Mouse (Mus musculus): ENCODE measurements at regions not wholly inside any gene's neighbourhood (a gene's known extent, or its start where the extent isn't known, plus 50 kb on each side); places are given as distances from the start of the nearest gene placed in this dataset.

DNA sequence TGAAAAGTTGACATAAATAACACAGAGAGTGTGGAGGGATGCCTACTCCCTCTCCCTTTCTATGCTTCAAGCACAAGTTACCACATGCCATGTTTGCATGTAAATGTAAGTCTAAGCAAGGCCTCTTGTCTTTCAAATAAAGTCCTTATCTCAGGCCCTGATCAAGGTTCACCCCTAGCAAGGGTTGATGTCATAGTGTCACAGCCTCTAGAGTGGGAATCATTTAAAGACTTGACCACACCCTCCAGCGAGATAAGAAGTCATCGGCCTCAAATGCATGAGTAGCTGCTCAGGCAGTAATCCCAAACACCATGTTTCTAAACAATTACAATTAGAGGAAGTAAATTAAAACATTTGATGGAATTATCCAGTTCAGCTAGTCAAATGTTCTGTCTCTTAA lies 280.5 kb upstream of the Nr3c2 start:
- DNase-seq (ENCODE audit: low spot score) (no peak), ATAC-seq (replicated peaks; ENCODE audit: low FRiP score) (no peak)
- H3K4me2 ChIP-seq (ENCODE audit: low read depth, low read length, severe bottlenecking) = no peak overlapping the region
- no peaks in the 10 kb centered on the region for H3K9me3 ChIP-seq (ENCODE audit: control insufficient read depth, low read length)
- 90% methylated on average over 2 of the region's 2 CpGs for WGBS
- no peaks in the 10 kb centered on the region for H3K27me3 ChIP-seq (ENCODE audit: control insufficient read depth, insufficient read depth, low read length)
- H3K9ac ChIP-seq (ENCODE audit: low read length) = no peak overlapping the region
- no peaks in the 10 kb centered on the region for H3K36me3 ChIP-seq (ENCODE audit: control insufficient read depth, insufficient read depth, low read length)
- no peak overlapping the region for H3K4me3 ChIP-seq (ENCODE audit: low read depth, low read length)
- H3K27ac ChIP-seq (ENCODE audit: low read depth, low read length) = no peak overlapping the region
- no peaks in the 10 kb centered on the region for H3K4me1 ChIP-seq (replicated peaks; ENCODE audit: control insufficient read depth, insufficient read depth, low read length)

DNA sequence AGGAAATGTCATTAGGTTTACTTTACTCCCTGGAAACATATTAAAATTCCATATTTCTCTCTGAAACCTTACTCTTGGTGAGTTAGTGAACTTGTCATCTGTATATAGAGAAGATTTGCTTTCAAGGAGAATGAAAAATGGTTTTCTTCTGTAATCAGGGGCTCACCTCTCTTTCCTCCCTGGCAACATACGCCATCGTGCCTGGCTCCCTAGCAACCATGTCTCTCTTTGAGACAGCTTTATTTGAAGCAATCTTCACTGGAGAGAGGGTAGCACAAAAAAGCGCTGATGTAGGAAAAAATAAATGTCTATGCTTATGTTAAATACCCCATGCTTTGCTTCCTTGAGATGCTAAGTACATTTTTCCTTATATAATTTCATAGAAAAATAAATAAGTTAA lies 278.4 kb upstream of the Nr3c2 start:
- no peak overlapping the region for H3K27ac ChIP-seq (ENCODE audit: low read depth, low read length)
- no peaks in the 10 kb centered on the region for H3K4me1 ChIP-seq (replicated peaks; ENCODE audit: control insufficient read depth, insufficient read depth, low read length)
- ATAC-seq (replicated peaks; ENCODE audit: low FRiP score) (no peak), DNase-seq (ENCODE audit: low spot score) (no peak)
- H3K4me2 ChIP-seq (ENCODE audit: low read depth, low read length, severe bottlenecking) = no peak overlapping the region
- H3K9me3 ChIP-seq (ENCODE audit: control insufficient read depth, low read length) = no peaks in the 10 kb centered on the region
- no peaks in the 10 kb centered on the region for H3K27me3 ChIP-seq (ENCODE audit: control insufficient read depth, insufficient read depth, low read length)
- no peak overlapping the region for H3K4me3 ChIP-seq (ENCODE audit: low read depth, low read length)
- H3K9ac ChIP-seq (ENCODE audit: low read length) = no peak overlapping the region
- H3K36me3 ChIP-seq (ENCODE audit: control insufficient read depth, insufficient read depth, low read length) = no peaks in the 10 kb centered on the region
- WGBS = 83% methylated on average over 3 of the region's 3 CpGs

DNA sequence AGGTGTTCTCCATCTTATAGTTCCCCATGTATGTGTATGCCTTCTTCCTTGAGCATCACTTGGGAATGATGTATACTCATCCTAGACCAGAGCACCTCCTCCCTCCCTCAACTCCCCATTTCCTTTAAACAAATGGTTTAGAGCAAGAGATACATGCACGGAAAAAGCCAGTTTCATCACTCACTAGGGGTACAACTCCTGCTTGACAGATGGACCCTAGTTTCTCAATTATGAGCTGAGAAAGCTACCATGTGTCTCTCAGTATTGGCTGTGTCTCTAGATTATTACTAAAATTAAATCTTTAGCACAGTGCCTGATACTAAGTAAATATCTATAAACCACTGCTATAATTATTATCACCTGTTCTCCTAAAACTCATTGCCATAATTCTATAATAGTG lies 266.2 kb upstream of the Nr3c2 start:
- H3K9ac ChIP-seq (ENCODE audit: low read length) = no peak overlapping the region
- no peaks in the 10 kb centered on the region for H3K36me3 ChIP-seq (ENCODE audit: control insufficient read depth, insufficient read depth, low read length)
- ATAC-seq (replicated peaks; ENCODE audit: low FRiP score) (no peak), DNase-seq (ENCODE audit: low spot score) (no peak)
- no peaks in the 10 kb centered on the region for H3K9me3 ChIP-seq (ENCODE audit: control insufficient read depth, low read length)
- 73% methylated on average over 1 of the region's 1 CpGs for WGBS
- H3K27ac ChIP-seq (ENCODE audit: low read depth, low read length) = no peak overlapping the region
- H3K4me1 ChIP-seq (replicated peaks; ENCODE audit: control insufficient read depth, insufficient read depth, low read length) = no peaks in the 10 kb centered on the region
- H3K4me3 ChIP-seq (ENCODE audit: low read depth, low read length) = no peak overlapping the region
- no peaks in the 10 kb centered on the region for H3K27me3 ChIP-seq (ENCODE audit: control insufficient read depth, insufficient read depth, low read length)
- H3K4me2 ChIP-seq (ENCODE audit: low read depth, low read length, severe bottlenecking) = no peak overlapping the region
